Mouse (Mus musculus): ENCODE results near the gene Nup37. TPM values are rescaled to one million over a fixed set of nuclear protein-coding genes. Genes with fewer than 3 reads are reported as not detected.

The Nup37 gene
- 0.82 and 1.7 TPM in 2 replicates for polyA plus RNA-seq (2012; rRNA removed; ENCODE audit: low replicate concordance)

DNA sequence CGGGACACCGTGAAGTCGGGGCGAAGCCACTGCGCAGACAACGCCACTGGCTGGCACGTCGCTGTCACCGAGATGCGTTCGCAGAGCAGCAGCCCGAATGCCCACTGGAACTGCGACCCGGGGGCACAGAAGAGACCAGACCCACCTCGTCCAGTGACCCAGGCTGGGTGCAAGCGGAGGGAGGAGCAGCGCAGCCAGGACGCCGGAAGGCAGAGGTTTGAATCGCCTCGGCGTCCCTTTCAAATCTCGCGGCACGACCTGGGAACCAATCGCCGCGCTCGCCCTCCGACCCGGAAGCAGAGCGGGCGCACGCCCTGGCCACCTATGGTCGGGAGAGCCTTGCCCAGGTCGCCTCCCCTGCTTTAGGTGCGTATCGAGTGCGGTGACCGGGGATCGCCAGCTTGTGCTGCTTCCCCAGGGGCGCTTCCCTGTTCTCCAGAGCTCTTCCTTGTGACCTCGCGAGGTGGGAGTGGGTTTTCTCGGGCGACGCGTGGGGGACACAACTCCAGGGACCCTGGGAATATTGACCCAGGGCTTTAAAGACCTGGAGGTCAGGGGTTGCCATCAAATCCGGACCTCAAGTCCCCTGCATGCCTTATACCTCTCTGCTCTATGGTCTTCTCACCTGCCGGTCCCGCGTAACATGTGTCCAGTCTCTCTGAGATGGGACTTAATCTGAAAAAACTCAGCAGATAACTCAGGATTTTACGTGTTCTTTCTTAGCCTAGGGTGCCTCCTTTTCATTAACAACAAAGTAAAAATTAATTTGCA, at the start of gene Nup37, which contains the start of gene Parpbp:
Nup37 (plus strand) TSS at position 286 of the 771 bp plus-strand sequence.
Parpbp (minus strand) TSS at position 235 of the 771 bp plus-strand sequence.

DNA sequence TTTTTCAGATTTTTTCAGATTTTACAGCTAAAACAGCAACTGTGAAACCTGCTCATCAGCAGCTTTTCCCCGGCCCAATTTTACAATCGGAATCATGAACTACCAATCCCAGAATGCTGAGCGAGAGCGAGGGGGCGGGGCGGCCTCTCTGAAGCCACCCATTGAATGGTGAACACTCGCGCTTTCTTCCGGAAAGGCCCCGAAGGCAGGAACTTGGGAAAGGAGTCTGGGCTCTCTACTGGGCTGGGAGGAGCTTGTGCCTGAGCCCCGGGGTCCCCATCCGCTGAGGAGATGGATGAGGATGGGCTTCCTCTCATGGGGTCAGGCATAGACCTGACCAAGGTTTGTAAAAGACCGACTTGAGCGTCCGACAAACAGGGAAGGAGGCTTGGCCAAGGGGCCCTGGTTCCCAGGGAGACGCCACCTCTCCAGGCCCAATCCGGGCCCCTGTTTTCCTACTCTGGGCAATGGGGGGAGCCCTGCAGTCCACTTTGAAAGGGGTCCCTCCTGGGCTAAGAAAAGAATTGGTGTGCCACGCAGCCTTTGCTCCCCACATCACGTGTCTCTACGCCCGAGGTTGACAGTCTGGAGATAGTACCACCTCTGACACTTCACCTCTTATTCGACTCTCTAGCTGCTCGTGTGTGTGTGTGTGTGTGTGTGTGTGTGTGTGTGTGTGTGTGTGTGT, 54.3 kb downstream of the Nup37 start, which contains the start of gene Washc3:
Washc3 (plus strand) TSS at position 143 of the 688 bp plus-strand sequence.

Other genes starting within 250 kb of the Nup37 start
- not detected in 2 replicates for gene Pmch, start 55.9 kb upstream of the Nup37 start, polyA plus RNA-seq (2012; rRNA removed; ENCODE audit: low replicate concordance)
- 0.14 and 0.84 TPM in 2 replicates for gene Parpbp, start 51 bp upstream of the Nup37 start, polyA plus RNA-seq (2012; rRNA removed; ENCODE audit: low replicate concordance)
- 3.1 and 3.4 TPM in 2 replicates for gene Washc3, start 54.1 kb downstream of the Nup37 start, polyA plus RNA-seq (2012; rRNA removed; ENCODE audit: low replicate concordance)
- gene Dram1, start 232.1 kb downstream of the Nup37 start, polyA plus RNA-seq (2012; rRNA removed; ENCODE audit: low replicate concordance) = 3.2 and 4.3 TPM in 2 replicates
- 2.1 and 2.8 TPM in 2 replicates for gene Gnptab, start 232.1 kb downstream of the Nup37 start, polyA plus RNA-seq (2012; rRNA removed; ENCODE audit: low replicate concordance)

Measured in duodenum, adult 2 months (tissue).